Mouse (Mus musculus) E14TG2a.4 (cell line): ENCODE results near the gene Phldb2.

Experiments used
- H3K27me3 ChIP-seq: 2 replicates; pipeline ENCODE4 v1.6.1; 2014; ENCODE audit warnings: low read length, control low read depth; ENCODE audit not compliant: insufficient read depth
- H3K36me3 ChIP-seq: 2 replicates; pipeline ENCODE4 v1.6.1; 2014; ENCODE audit warnings: low read length, control low read depth; ENCODE audit not compliant: insufficient read depth
- H3K4me1 ChIP-seq: replicated peaks from 2 replicates; pipeline ENCODE4 v1.6.1; 2014; ENCODE audit warnings: low read depth, low read length, control low read depth
- H3K4me3 ChIP-seq: replicated peaks from 2 replicates; pipeline ENCODE4 v1.5.1; 2014; ENCODE audit warnings: mild to moderate bottlenecking, low read length
- H3K9me3 ChIP-seq: 2 replicates; pipeline ENCODE4 v1.6.1; 2014; ENCODE audit warnings: low read length, control low read depth
- CTCF ChIP-seq: conservative IDR thresholded peaks from 2 replicates; pipeline ENCODE4 v1.5.1; 2014; ENCODE audit warnings: low read length
- NANOG ChIP-seq: IDR thresholded peaks from 2 replicates; pipeline ENCODE4 v1.6.1; 2014; ENCODE audit warnings: borderline replicate concordance, low read length, mixed read lengths
- POU5F1 ChIP-seq: IDR thresholded peaks from 2 replicates; pipeline ENCODE4 v1.6.1; 2014; ENCODE audit warnings: low read length, borderline replicate concordance

Gene Phldb2

DNA sequence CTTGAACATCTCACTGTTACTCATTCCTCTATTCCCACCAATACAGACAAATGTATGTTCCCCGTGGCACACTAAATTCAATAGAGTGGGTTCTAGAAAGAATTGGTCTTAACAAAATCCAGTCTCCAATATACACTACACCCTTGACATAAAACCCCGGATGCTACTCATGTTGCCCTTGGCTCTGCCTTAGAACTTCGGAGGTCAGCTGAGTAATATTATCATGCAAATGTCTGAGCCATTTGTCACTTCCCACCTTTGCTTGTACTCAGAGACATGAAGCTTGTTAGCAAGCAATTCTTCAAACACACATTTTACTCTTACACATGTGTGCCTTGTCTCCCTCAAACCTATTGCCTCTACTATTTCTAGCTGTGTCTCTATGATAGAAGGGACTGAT lies 138.8 kb downstream of the Phldb2 start:
- H3K4me1 ChIP-seq: peaks cover 6% of the 10 kb centered on the region; the same call in 1 of the 2 replicates
- H3K9me3 ChIP-seq: no peaks in the 10 kb centered on the region
- H3K4me3 ChIP-seq: no peak overlapping the region
- no peak for TF ChIP-seq POU5F1
- no peak for TF ChIP-seq CTCF
- no peak for TF ChIP-seq NANOG
- H3K36me3 ChIP-seq: no peaks in the 10 kb centered on the region
- H3K27me3 ChIP-seq: no peaks in the 10 kb centered on the region

DNA sequence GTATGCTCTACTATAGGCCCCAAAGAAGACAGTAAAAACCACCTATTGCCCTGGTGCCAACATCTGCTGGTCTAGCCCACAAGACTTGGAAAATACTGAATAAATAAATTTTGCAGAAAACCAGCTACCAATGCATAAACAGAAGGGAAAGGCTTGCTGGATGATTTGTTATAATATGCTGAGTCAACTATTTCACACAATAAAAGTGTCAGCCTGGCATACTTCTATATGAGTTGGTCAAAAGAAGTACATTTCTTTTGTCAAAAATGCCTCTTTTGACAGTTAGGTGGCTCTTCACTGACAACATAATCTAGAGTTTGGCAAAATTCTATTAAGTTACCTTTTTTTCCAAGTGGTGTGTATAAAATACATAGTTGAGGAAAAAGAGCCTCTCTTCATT lies 141.6 kb downstream of the Phldb2 start:
- Histone ChIP-seq H3K4me3 (no peak overlapping the region), H3K36me3 (no peaks in the 10 kb centered on the region), H3K4me1 (peaks cover 10% of the 10 kb centered on the region), H3K9me3 (no peaks in the 10 kb centered on the region), H3K27me3 (peaks cover 4% of the 10 kb centered on the region; the same call in 1 of the 2 replicates)
- no peak for TF ChIP-seq POU5F1
- TF ChIP-seq NANOG: no peak
- no peak for TF ChIP-seq CTCF

DNA sequence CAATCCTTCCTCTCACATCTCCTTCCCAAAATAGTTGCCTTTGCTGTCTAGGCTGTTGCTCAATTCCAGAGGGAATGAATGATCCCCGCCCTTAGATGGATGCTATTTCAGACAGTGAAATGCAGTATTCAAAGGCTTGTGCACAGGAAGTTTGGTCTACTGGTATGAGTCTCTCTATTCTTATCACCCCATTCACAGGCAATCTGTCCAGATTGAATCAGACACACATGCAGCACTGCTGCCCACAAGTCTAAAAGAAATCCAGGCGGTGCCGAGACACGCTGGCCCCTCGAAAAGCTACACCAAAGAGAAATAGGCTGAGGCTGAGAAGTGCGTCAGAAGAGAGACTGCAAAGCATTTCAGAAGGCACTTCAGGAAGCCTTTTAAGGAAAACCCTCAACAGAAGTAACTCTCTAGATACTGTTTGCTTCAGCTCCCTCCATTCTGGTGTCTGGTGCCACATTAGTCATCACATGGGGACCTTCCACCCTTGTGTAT lies 142.5 kb downstream of the Phldb2 start:
- H3K36me3 ChIP-seq: no peaks in the 10 kb centered on the region
- peaks cover 10% of the 10 kb centered on the region for H3K4me1 ChIP-seq
- no peak for TF ChIP-seq CTCF
- TF ChIP-seq POU5F1: no peak
- TF ChIP-seq NANOG: no peak
- H3K4me3 ChIP-seq: no peak overlapping the region
- H3K27me3 ChIP-seq: peaks cover 4% of the 10 kb centered on the region; the same call in 1 of the 2 replicates
- H3K9me3 ChIP-seq: no peaks in the 10 kb centered on the region

DNA sequence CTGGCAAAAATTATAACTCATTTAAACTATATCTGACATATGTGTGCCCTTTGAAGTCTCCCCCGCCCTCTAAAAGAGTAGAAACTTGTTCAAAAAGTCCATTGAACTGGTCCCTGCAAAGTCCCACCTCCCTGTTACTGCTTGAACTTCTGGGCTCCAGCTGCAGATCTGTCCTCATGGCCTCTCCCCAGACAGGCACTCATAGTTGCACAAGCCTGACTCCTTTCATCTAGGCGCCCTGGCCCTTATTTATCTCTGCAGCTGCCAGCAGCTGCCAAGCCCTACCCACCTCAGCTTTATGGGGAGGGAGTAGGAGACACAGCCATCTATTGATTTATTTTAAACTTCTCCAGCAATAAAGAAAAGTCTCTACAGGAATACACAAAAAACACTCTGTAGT lies 143.2 kb downstream of the Phldb2 start:
- Histone ChIP-seq H3K36me3 (no peaks in the 10 kb centered on the region), H3K27me3 (peaks cover 4% of the 10 kb centered on the region; the same call in 1 of the 2 replicates), H3K4me3 (no peak overlapping the region), H3K9me3 (no peaks in the 10 kb centered on the region), H3K4me1 (peaks cover 10% of the 10 kb centered on the region)
- TF ChIP-seq POU5F1: no peak
- no peak for TF ChIP-seq CTCF
- TF ChIP-seq NANOG: no peak

DNA sequence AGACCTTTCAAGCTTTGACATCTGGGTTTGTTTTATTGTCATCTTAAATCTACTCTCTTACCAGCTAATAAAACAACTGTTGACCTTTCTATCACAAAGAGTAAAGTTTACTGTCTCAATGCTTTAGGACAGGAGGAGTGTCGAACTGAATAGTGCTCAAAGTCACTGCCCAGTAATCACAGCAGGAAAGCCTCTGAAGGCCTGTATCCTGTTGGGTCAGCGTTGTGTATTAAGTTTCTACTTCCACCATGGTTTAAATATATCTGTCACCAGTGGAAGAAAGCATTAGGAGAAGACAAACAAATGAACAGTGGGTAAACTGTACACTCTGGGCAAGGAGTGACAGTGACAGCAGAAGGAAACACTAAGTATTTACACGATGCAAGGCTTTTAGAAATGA lies 148.7 kb downstream of the Phldb2 start:
- H3K36me3 ChIP-seq: no peaks in the 10 kb centered on the region
- TF ChIP-seq NANOG (no peak), CTCF (no peak), POU5F1 (no peak)
- H3K4me3 ChIP-seq: no peak overlapping the region
- H3K4me1 ChIP-seq: peaks cover 5% of the 10 kb centered on the region
- H3K9me3 ChIP-seq: no peaks in the 10 kb centered on the region
- H3K27me3 ChIP-seq: peaks cover 4% of the 10 kb centered on the region; the same call in 1 of the 2 replicates

DNA sequence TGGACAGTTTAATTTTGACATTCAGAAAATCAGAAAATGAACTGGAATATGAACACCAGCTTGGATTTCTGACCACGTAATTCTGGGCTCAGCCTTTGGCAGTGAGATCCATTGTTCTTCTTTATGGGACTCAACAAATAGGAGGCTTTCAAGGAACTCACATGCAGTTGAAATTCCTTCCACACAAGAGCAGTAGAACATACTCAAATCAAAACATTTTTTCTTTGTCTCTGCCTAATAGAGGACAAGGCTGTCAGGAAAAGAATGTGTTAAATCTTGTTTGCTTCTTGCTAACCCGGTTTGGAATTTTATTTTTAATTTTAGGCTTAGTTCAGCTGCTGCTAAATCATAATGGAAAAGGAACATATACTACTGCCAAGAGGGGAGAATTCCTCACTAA lies 153.0 kb downstream of the Phldb2 start:
- Histone ChIP-seq H3K4me3 (no peak overlapping the region), H3K36me3 (no peaks in the 10 kb centered on the region), H3K4me1 (no peaks in the 10 kb centered on the region), H3K9me3 (no peaks in the 10 kb centered on the region), H3K27me3 (no peaks in the 10 kb centered on the region)
- no peak for TF ChIP-seq CTCF
- TF ChIP-seq NANOG: no peak
- no peak for TF ChIP-seq POU5F1

DNA sequence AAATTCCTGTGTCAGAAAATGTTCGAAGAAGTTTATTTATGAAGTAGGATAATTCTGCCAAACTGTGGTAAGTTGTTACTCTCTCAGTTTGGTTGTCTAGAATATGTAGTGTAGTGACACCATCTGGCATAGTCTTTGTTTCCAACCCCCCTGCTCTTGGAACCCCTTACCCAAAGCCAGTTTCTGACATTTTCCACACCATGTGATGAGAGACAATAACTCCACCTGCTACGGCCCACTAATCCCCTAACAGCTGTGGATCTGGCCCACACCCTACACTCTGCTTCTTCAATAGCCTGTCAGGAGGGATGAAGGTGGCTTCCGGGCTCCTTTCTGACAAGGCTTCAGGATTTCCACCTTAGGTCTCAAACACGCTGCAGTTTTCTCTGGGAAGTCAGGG lies 154.2 kb downstream of the Phldb2 start:
- H3K27me3 ChIP-seq: no peaks in the 10 kb centered on the region
- no peak overlapping the region for H3K4me3 ChIP-seq
- TF ChIP-seq NANOG (no peak), CTCF (no peak), POU5F1 (no peak)
- H3K9me3 ChIP-seq: no peaks in the 10 kb centered on the region
- no peaks in the 10 kb centered on the region for H3K36me3 ChIP-seq
- no peaks in the 10 kb centered on the region for H3K4me1 ChIP-seq

DNA sequence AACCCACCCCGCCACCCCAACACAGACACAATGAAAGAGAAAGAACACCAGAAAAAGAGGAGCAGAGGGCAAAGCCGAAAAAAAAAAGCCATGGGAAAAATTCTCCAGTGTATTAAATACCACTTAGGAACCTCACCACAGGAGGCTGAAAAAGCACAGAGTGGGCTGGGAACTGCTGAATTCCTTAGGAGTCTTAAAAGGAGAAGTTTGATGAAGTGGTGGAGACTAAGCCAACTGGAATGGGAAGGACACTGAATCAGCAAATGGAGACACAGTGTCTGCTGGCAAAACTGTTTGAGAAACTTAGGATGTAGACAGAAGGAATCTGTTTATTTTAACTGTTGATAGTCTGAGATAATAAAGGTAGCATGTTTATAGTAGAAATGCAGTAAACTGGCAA lies 154.8 kb downstream of the Phldb2 start:
- Histone ChIP-seq H3K27me3 (no peaks in the 10 kb centered on the region), H3K9me3 (no peaks in the 10 kb centered on the region), H3K4me3 (no peak overlapping the region), H3K36me3 (no peaks in the 10 kb centered on the region), H3K4me1 (peaks cover under 1% of the 10 kb centered on the region; the same call in 1 of the 2 replicates)
- TF ChIP-seq NANOG (no peak), CTCF (no peak), POU5F1 (no peak)

DNA sequence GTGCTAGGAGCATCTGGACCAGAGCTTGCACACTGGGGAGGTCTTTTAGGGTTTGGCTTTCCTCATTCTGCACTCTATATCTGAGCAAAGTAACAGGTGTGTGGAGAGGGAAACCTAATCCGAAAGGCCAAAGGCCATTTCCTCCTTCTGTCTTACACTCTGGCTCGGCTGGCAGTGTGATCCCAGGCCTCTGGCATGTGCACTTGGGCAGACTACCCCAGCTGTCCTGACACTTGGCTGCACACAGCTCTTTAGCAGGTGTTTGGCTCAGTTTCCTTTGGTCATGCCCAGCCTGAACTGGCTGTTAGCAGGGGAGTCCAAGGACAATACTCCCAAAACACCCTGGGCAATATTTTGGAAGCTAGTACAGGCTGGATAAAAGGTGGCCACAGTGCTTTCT lies 156.6 kb downstream of the Phldb2 start:
- Histone ChIP-seq H3K4me1 (peaks cover 6% of the 10 kb centered on the region; the same call in 1 of the 2 replicates), H3K27me3 (no peaks in the 10 kb centered on the region), H3K9me3 (no peaks in the 10 kb centered on the region), H3K4me3 (no peak overlapping the region), H3K36me3 (no peaks in the 10 kb centered on the region)
- TF ChIP-seq CTCF (no peak), POU5F1 (no peak), NANOG (no peak)

DNA sequence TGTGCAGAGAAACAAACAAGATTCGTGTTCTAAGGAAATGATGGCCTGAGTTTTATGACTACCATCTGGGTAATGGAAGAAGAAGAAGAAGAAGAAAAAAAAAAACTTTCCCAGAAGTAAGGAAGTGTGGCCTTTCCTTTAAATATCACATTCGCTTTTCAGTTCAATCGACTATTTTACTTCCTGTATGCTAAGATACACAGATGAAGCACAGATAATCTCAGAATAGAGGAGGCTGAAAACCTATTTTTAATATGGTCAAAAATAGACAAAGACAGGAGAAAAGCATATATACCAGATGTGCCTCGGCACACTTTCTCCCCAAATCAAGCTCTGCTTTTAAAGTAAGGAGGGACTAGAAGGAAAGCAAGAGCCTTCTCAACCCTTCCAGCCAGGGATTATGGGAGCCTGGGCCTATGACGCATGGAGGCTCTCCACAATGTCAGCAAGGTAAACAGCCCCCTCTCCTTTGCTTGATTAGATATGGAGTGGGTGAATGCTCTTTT lies 158.2 kb downstream of the Phldb2 start:
- TF ChIP-seq NANOG: no peak
- TF ChIP-seq CTCF: no peak
- no peak for TF ChIP-seq POU5F1
- H3K4me1 ChIP-seq: peaks cover 12% of the 10 kb centered on the region
- H3K9me3 ChIP-seq: no peaks in the 10 kb centered on the region
- H3K36me3 ChIP-seq: no peaks in the 10 kb centered on the region
- no peak overlapping the region for H3K4me3 ChIP-seq
- no peaks in the 10 kb centered on the region for H3K27me3 ChIP-seq
